Mouse (Mus musculus) cortical plate, adult 2 months (tissue): ENCODE results near the gene Fap.

ENCODE experiments used
- CTCF ChIP-seq: fragments of 200-500 bp; IDR thresholded peaks from 2 replicates; pipeline ENCODE4 v1.5.1; 2011; ENCODE audit warnings: mild to moderate bottlenecking, control low read depth, low read length; ENCODE audit not compliant: insufficient read depth; ENCODE audit errors: extremely low read depth
- POLR2A ChIP-seq: fragments of 200-500 bp; IDR thresholded peaks from 2 replicates; pipeline ENCODE4 v1.6.1; 2011; ENCODE audit warnings: mild to moderate bottlenecking, low read length, control low read depth; ENCODE audit not compliant: insufficient read depth; ENCODE audit errors: extremely low read depth

DNA sequence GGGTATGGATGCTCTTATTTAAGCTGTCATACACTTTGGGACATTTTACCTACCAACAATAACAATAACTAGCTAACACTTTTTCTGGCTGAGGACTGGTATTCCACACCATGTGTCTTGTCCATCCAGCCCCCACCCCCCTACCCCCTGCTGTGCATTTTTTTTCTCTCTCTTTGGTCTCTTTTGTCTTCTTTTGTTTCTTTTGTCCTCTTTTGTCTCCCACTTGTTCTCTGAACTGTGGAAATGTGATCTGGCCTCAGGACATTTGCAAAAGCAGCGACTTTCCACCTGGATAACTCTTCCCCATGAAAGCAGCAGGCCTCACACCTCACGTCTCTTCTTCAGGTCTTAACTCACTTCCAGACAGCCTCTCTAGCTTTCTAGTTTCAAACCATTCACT, 67.4 kb downstream of the Fap start:
- TF ChIP-seq POLR2A, result no peak
- TF ChIP-seq CTCF, result no peak
